Mouse (Mus musculus) T-helper 17 cell (primary cell): ENCODE measurements at regions not wholly inside any gene's neighbourhood (a gene's known extent, or its start where the extent isn't known, plus 50 kb on each side); places are given as distances from the start of the nearest gene placed in this dataset.

Experiments used
- in situ Hi-C, 2 experiments: fragments of 300-600 bp; cut with MboI, MseI; formaldehyde crosslinking; loops; 1 replicate in 1 of 2; 2 replicates in 1 of 2; pipeline ENCODE4 v1.15.1; 2025; ENCODE audit warnings: high pct_unique_total_duplicates in 2 of 2

DNA sequence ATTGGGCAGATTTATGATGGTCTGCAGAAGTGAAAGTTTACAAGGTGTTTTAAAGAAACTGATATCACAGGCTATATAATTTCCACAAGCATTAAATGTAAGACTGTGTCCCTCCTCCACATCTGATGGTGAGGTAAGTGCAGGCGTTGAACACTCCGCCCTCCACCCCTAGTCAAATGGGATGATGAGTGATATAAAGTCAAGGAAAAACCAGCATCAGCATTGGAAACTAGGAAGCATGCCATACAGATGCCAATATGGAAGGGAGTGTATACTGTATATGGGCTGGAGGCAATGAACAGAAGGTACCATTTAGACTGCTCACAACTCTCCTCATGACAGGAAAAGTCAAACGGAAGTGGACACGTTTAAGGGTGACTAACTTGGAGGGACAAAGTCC lies 468.5 kb upstream of the Gm26657 start:
- in situ Hi-C loops = no loop called here

DNA sequence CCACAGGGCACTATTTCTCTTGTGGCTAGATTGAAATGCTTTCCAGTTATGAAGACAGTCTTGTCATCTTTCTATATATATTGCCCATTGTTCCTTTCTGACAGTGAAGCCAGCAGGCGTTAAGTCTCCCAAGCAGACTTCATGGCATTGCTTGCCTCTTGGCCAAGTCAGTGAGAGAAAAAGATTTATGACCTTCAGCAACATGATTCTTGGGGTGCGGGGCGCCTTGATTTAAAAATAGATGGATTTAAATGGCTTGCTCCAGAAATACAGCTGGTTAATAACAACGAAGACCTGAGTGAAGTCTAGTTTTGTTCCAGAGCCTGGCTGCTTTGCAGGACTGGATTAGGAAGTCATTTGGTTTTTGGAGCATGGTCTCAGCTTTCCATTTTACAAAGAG lies 475.2 kb upstream of the Gm26657 start:
- in situ Hi-C loops = no loop called here

DNA sequence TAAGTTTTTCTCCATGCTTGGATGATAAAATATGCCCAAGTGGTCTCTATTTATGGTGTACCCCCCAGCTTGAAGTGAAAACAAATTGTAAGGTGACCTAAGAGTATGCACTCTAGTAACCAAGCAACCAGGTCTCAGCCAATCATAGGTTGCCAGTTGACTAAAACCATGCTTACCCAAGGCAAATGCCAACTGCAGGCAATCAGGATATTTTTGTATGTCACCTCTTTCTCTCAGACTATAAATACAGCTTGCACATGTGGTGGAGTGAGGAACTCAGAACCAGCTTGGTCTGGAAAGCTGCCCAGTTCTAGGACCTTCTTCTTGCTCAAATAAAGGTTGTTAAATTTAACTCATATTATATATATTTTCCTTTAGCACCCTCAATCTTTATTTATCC lies 476.0 kb upstream of the Gm26657 start:
- in situ Hi-C loops = no loop called here

DNA sequence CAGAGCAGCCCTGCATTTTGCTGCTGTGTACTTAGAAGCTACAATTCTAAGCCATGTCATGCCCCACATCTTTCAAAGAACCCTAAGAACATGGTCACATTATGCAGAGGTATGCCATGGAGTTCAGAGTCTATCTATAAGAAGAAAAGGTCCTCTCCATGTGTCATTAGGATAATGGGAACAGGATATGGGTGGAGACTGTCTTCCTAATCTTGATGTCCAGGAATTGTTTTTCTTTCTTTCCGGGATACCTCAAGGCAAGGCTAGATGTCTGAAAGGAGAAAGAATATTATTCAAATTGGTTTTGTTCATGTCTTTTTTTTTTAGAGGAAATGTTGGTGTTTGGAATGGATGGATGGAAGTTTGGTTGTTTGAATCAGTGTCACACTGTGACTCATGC lies 477.3 kb upstream of the Gm26657 start:
- in situ Hi-C loops = no loop called here

DNA sequence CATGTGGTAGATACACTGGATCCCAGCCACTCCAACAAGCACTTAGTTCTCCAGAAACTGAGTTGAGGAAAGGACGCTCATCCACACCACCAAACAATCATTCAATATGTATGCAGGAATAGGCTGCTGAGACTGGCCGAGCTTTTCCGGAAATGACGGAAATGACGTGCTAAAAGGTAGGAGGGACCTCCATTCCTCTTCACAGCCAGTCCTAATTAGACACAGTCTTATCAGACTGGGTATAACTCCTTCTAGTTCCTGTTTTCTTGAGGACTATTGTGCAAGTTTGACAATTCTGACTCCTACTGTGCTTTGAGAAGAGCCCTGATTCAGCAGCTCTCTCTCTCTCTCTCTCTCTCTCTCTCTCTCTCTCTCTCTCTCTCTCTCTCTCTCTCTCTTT lies 477.9 kb upstream of the Gm26657 start:
- in situ Hi-C loops = no loop called here

DNA sequence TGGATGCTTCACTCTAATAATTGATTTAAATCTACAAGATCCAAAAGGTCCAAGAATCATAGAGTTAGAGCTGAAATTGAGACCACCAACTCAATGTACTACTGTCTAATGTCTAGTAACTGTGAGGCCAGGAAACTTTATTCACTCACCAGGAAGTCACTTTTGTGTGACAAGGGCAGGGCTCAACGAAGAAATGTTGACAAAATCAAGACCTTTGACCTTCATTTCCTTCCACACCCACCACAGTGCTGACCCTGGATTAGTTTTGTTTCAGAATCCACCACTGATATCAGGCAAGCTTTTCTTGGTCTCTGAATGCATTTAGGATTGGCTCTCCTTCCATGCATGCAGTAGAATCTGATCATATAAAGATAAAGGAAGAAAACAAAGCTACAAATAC lies 487.5 kb upstream of the Gm26657 start:
- in situ Hi-C loops = no loop called here

DNA sequence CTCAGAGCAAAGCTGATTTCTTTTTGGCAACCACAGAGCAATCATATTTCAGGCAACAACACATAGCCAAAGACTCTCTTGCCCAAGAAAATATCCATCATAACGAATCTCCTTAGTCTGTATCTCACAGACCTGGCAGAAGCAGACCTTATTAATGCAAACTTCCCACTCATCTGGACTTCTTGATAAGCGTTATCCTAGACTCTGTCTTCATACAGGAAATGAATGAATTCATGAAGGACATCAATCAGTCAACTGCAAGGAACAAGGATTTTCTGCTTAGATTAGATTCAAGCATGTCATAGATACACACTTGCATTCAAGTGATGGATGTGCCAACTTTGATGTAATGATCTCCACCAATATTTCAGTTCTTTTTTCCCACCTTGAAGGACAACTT lies 488.1 kb upstream of the Gm26657 start:
- in situ Hi-C loops = no loop called here

DNA sequence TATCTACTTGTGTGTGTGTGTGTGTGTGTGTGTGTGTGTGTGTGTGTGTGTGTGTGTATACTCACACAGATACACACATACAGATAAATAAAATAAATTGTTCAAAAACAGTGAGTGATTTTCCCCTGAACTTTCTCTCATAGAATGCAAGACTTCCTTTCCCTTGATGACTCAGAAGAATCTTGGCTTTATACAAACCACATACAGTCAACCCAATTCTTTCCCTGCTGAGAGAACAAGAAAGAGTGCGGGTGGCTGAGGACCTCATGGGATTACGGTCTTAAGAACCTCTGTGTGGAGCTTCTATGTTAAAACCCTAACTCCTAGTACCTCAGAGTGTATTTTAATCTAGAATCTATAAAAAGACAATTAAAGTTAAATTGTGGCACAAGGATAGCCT lies 489.3 kb upstream of the Gm26657 start:
- in situ Hi-C loops = no loop called here

DNA sequence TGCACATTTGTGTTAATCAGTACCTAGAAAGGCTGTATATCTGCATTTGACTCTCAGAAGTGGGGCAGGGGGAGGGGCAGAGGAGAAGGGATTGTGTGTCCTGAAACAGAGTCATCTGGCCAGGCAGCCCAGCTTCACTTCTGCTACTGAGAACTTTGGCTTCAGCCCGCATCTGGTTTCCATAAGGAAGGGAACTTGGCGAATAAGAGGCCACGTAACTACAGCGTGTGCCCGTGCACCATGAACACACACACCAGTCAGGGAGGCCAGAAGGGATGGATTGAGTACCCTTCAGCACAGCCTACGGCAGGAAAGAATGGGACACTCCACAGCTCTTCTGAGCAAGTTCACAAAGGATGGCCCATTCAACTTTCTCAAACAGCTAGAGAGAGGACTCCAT lies 496.0 kb upstream of the Gm26657 start:
- in situ Hi-C loops = no loop called here

DNA sequence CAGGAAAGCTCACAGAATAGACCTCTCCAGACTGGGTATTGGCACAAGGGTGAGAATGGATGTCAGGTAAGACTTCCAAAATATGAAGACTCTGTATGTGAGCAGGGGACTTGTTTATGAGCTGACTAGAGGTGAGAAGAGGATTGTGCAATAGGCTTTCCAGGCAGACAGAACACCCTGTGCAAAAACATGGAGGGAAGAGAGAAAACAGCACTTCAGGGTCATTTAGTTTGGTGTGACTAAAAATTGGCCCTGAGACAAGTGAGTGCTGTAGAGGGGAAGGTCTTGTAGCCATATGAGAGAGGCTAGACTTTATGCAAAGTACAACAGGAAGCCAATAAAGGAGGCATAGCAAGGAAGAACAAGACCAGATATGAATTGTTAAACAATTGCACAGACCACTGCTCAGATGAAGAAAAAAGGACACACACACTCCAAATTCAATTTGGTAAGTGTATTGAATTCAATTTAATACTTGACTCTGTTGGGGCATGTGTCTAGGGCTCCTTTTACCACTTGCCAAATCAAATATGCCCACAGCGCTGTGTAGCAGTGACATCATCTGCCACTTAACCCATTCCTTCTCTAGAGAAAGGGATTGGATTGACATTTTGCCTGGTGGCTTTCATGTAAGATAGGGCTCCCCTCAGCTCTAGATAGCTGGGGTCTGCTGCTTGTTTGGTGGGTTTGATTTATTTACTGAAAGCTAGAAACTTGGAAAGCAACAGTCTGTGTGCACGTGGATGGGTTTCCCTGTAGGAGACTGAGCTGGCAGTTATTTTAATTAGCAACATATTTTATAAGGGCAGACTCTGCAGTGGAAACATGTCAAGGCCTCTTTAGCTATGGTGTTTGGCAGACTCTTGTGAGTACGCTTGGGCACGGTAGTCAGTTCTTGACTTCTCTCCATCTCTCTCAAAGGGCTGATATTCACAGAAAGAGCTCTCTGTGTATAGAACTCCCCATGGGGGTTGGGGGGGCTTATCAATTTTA lies 501.1 kb upstream of the Gm26657 start:
- in situ Hi-C loops = no loop called here

DNA sequence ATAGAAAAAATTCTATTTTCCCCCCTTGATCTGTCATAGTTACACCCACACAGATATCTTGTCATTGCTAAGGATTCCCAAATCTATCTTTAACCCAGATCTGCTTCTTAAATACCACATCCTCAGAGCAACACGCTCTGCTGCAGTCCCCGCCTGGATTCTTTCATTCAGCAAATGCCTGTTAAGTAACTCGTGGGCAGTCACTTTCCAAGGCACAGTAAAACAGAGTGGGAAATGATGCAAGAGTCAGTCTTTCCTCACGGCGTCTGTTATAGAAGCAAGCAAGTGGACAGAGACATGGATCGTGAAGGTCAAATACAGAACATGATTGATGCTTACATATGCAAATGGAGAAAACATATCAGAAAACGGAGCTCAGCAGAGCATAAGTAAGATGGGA lies 508.5 kb upstream of the Gm26657 start:
- in situ Hi-C loops = no loop called here

DNA sequence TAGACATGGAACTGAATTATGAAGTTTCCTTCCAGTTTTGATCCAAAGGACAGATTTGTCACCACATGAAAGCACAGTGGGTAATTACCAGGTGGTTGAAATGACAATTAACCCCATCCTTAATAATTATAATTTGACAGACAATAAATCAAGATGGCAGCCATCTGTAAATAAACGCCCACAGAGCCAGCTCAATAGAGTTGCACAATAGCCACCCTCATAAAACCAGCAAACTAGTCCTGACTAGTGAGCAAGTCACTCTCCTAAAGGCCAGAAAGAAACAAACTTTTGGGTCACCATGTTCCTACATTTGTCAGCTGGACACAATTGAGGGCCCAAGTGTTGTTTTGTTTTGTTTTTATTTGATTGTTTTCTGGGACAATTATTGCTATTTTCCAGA lies 509.4 kb upstream of the Gm26657 start:
- in situ Hi-C loops = no loop called here

DNA sequence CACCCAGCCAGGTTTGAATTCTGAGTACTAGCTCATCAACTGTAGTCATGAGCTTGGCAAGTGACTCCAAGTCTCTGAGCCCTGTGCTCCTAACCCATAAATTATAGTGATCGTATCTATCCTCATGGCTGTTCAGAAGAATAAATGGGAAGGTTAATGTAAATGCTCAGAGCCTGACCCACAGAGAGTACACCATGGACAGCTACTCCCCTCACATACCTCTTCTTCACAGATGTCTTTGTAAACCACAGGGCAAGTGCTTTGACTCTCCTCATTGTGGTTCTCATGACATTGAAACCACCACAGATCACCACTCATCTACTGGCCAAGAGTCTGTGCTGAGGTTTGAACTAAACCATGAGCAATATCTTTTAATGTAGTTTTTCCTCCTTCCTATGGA lies 513.4 kb upstream of the Gm26657 start:
- in situ Hi-C loops = no loop called here

DNA sequence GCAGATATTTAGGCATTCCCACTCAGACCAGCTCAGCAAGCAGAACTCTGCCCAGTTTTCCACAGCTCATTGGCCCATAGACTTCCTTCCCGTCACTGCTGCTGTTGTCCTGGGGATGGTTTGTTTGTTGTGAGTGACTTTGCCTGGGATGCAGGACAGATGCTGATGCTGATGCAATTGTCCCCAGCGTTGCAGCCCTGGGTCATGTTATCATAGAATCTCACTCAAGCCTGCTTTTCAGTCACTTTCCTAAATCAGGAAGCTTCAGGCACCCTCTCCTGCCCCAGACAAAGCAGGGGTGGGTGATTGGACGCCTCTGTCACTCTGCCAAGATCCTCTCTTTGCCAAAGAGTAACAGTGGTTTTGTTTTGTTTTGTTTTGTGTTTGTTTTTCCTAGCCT lies 515.3 kb upstream of the Gm26657 start:
- in situ Hi-C loops = loop anchor here (5.0 kb wide), 2 partner anchors 707 to 712 kb away; no protein-coding TSS in a partner anchor

DNA sequence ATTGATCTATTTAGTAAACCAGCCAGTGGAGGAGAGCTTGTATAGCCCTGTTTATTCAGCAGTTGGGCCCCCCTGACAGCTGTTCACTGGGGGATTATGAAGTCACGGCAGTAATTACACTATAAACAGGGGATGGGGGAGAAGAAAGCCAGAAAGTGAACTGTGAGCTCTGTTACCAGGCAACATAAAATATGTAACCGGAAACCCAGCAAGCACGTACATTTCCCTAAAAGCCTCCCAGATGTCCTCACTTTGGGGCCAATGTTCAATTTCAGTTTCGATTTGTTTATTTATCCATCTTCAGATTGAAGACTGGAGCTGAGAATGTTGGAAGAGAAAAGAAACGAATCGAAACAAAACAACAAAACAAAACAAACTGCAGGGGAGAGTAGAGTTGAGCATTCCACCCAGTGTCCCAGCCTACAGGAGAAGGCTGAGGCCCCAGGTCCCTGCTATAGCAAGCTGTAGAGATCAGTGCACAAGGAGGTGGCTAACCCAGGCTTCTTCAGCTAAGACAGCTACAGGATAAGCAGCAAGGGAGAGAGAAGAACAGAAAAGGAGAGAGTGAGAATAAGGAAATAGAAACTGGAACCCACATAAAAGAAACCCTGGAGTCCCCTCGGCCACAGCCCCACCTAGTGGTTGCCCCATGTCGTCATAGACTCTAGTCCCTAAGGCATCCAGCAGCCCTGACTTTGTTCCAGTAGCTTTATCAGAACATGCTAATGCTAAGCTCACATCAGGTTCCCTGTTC lies 517.7 kb upstream of the Gm26657 start:
- in situ Hi-C loops = loop anchor here (5.0 kb wide), 2 partner anchors 705 to 710 kb away; no protein-coding TSS in a partner anchor

DNA sequence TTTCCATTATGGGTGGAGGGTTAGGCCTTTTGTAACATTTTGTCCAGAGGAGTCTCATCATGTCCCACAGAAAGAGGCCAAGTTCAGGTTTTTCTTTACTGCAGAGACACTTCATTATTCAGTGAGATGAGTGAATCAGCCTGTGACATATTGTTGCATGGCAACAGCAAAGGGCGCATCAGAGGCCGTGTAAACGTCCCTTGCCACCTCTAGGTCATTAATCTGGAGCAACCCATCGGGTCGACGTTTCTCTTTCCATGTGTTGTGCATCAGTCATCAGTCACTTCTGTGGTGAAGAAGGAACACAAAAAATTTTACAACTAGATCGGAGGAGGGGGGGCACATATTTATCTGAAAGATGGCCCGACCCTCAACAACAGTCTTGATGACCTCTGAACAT lies 519.3 kb upstream of the Gm26657 start:
- in situ Hi-C loops = loop anchor here (5.0 kb wide), 2 partner anchors 703 to 708 kb away; no protein-coding TSS in a partner anchor

DNA sequence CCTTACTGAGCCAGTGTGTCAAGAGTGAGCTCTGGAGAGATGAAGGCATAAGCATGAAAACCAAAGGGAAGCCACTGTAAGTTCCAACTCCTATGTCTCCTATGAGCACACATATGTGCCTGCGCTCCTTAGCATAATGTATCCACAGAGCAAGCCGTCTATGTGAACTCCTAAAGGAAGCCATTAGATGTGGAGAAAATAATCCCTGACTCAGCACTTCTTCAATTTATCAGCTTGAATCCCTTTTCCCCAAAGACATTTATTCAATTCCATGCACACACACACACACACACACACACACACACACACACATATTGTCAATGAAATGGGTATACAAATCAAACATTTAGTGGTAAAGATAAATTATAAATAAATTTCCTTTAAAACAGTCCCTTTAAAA lies 530.4 kb upstream of the Gm26657 start:
- in situ Hi-C loops = no loop called here

DNA sequence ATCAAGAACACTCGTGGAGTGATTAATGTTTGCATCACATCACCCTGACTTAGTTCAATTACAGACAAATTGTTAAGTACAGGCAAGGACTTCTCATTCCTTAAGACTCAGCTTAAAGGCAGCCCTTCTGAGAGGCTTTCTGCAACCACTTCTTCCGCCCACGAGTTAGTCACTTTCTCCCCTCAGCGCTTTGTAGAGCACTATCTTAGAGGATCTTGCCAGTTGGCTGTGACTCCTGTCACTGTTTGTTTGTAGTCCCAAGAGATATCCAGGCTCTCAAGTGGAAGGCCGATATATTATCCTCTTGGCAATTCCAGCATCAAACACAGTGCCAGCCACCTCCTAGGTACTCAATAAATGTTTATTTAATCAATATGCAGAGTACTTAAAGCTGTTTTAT lies 532.1 kb upstream of the Gm26657 start:
- in situ Hi-C loops = no loop called here

DNA sequence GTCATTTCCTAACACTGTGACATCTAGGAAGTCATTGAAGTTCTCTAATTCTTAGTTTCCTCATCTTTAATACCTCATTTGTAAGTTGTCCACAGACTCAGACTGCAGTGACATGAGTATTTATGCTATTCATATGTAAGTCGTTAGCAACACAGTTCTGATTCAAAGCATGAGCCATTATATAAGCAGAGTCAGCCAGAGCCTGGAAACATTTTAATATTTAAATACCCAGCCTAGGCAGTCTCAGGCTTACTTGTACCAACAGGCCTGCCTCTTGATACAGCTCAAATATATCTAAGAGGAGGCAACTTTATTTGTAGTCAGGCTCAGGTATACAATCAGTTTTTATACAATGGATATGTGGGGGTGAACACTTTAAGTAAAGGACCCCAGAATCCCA lies 534.8 kb upstream of the Gm26657 start:
- in situ Hi-C loops = no loop called here

DNA sequence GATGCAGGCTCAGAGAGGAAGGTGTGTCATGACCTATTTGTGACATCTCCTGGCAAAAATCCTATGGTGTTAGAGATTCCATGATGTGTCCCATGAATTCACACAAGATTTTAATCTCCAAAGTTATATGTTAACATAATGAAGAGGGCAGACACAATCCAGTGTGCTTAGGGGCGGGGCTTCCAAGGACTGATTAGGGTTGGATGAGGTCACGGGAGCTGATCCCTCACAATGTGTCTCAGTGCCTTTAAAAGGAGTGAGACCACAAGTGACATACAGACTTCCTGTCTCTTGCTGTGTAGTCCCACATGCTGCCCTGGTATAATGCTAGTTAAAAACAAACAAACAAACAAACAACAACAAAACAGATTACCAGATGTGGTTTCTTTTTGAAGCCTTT lies 546.5 kb upstream of the Gm26657 start:
- in situ Hi-C loops = no loop called here

DNA sequence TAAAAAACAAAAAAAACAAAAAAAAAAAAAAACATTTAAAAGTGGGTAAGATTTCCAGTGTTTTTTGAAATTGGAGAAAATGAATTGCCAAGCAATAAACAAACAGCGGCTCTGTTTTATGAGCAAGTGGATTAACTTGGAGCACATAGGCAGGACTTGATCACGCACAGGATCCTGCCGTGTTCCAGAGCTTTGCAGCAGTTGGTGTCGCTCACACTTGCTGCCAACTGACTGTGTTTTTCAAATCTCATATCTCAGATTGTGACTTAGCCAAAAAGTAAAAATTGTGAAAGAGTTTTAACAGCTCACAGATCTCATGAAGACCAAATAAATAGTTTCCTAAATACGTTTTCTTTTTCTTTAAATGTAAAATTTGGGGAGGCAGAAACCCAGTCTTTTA lies 547.4 kb upstream of the Gm26657 start:
- in situ Hi-C loops = no loop called here

DNA sequence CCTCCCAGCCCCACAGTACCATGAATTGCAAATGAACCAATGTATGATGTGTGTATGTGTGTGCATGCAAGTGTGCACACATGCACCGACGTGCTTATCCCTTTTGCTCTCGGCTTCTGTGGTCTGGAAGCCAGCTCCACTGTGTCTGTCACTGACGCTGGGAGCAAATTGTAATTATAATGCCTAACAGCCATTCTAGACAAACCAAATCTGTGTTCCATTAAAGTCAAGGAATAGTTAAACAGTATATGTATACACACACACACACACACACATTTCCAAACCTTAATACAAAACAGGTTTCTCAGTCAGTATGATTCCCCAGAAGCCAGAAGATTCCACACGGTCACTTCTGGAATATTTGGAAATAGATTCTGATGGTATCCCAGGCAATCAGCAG lies 560.3 kb upstream of the Gm26657 start:
- in situ Hi-C loops = no loop called here
